Mouse (Mus musculus) spleen, adult 18-20 months (tissue): ENCODE measurements around the gene BC004004.
A peak's percentile ranks its signal among the peaks of the same experiment; 100 is the strongest.

Experiments
- DNase-seq, 2 experiments: peaks; one replicate each; pipeline ENCODE4 v3.0.0; 2022; ENCODE audit warnings: mixed read lengths in 2 of 2

BC004004 gene

GRCm38 (mm10) chr17:29355461-29355840, 86.9 kb downstream of the BC004004 start:
- no peak for DNase-seq

DNA sequence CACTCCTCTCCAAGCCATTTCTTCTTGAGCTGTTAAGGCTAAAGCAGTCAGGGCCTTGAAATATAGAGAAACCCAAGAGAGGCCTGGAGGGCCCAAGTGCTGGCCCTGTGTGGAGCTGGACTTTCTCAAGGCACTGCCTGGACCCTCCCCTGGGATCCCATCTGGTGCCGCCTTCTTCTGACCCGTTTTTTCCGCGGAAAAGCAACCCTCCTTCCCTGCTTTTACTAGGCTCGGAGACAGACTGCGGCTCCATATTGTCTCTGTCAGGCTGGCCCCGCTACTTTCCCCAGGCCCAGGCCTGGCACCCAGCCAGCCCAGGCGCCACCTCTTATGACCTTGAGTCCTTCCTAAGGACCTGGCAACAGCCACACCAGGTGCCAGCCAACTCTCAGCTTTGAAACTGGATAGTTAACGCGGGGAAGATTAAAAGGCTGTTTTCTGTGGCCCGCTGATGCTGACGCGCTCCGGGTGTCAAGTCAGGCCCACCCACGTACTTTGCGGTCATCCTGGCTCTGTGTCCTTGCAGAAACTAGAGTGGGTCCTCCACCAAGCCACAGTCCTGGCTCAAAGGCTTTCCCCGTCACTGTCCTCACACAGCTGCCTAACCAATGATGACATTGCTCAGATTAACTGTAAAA, 87.4 kb downstream of the BC004004 start:
- DNase-seq = no peak

GRCm38 (mm10) chr17:29356479-29356856, 87.9 kb downstream of the BC004004 start:
- DNase-seq = no peak

- no peak for DNase-seq
Measured at GRCm38 (mm10) chr17:29356882-29357281, 88.3 kb downstream of the BC004004 start.

DNA sequence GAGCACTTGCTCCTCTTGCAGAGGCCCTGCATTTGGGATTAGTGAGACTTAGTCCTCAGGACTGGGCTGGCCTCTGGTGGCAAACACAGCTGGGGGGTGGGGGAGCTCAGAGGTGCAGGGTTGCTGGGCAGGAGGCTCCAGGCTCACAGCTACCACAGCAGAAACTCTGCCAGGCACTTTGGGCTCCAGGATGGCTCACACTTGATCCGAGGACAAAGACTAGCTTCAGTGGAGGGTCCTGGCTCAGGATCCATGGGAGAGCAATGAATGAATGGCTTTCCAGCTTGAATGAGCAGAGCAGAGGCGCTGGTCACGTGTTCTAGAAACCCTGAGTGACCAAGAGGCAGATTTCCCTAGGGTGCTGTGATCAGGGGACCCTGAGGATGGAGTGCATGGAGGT, 90.3 kb downstream of the BC004004 start:
- no peak for DNase-seq

DNA sequence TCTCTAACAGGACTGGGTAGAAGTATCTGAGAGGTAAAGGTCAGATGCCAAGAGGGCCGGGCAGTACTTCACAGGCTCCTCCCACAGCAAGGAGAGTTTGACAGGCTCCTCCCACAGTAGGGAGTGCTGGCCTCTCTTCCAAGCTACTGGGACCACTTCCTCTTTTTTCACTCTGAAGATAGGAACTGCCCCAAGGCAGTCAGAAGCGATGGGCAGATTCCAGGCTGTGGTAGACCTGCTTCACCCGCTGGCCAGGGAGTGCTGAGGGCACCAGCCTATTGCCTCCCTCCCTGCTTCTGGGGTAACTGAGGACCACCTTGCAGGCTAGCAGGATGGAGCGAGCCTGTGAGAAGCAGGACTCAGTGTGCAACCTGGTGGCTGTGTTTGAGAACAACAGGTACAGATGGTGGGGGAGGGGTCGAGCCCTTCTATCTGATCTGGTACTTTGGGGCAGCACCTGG, 92.2 kb downstream of the BC004004 start, which contains the start of gene Fgd2:
Gene Fgd2 (plus strand): TSS at position 154 of the 461 bp plus-strand sequence.
- peak; percentile 50 to 52 for DNase-seq

DNA sequence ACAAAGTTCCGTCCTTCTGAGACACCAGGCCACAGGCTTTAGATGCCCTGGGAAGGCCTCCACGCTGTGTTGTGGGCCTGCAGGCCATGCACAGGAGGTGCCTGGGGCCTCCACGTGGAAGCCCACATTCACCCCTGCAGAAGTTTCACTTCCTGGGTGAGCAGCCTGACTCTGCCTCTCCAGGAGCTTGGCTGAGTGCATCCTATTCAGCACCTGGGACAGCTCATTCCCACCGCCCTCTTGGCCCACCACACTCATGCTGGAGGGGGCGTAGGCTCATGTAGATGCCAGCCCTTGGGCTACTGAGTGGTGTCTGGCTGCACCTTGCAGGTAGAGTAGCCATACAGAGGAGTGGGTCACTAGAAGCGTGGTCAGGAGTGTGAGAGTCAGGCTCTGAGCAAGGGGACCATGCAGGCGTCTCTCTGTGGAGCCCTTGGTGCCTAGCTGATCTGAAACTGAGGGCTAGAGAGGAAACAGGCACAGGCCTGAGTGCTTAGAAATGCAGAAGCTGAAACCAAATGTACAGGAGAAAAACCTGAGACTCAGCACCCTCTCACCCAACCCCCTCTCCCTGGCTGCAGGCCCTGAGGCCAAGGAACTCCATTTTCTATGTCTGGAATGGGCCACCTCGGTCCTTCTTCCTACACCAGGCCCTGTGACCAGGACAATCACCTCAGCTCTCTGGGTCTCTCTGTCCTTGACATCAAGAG, 93.5 kb downstream of the BC004004 start:
- DNase-seq = peak; percentile 57 to 60

- DNase-seq = no peak
Measured at GRCm38 (mm10) chr17:29363109-29363508, 94.5 kb downstream of the BC004004 start.
